Mouse (Mus musculus): ENCODE measurements around the gene Tmcc2. TPM values are rescaled to one million over a fixed set of nuclear protein-coding genes. Genes with fewer than 3 reads are reported as not detected.

Tmcc2 gene
- polyA plus RNA-seq (2012; rRNA removed) = 20.9 and 21.6 TPM in 2 replicates

DNA sequence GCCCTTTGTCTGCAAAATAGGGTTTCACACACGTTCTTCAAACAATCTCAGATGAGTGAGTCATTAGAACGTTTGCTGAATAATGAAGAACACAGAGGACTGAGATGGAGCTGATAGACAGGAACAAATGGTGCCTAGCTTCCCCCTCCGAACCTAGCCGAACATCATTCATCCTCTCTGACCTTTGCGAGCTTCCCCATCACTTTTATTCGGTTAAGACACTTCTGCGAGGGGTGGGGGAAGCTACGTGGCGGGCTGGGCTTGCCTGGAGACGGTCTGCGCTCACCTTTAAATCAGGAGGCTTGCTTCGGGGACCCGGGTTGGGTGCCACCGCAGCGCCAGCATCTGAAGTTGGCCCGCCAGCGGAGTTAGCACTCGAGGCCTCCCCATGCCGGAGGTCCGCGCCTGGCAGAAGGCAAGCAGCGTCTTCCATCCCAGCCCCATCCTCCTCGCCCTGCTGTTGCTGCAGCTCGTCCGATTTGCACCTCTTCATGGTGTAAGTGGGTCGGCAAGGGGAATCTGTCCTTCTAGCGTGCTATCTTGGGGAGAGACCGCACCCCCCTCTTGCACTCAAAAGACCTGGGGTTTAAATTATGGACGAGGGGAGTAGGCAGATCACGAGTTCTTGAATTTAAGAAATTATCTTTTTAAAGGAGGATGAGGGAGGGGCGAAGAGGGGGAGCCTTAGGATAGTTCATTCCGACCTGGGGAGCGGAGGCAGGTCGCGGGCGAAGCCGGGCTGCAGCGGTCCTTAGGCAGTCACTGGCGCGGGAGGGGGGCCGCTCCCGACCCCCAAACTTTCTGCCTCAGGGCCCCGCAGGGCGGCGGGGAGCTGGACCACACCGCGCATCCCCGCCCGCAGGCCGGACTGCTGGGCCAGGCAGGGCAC lies at the start of gene Tmcc2:
Gene Tmcc2 (minus strand): TSS at position 591 of the 889 bp plus-strand sequence.

DNA sequence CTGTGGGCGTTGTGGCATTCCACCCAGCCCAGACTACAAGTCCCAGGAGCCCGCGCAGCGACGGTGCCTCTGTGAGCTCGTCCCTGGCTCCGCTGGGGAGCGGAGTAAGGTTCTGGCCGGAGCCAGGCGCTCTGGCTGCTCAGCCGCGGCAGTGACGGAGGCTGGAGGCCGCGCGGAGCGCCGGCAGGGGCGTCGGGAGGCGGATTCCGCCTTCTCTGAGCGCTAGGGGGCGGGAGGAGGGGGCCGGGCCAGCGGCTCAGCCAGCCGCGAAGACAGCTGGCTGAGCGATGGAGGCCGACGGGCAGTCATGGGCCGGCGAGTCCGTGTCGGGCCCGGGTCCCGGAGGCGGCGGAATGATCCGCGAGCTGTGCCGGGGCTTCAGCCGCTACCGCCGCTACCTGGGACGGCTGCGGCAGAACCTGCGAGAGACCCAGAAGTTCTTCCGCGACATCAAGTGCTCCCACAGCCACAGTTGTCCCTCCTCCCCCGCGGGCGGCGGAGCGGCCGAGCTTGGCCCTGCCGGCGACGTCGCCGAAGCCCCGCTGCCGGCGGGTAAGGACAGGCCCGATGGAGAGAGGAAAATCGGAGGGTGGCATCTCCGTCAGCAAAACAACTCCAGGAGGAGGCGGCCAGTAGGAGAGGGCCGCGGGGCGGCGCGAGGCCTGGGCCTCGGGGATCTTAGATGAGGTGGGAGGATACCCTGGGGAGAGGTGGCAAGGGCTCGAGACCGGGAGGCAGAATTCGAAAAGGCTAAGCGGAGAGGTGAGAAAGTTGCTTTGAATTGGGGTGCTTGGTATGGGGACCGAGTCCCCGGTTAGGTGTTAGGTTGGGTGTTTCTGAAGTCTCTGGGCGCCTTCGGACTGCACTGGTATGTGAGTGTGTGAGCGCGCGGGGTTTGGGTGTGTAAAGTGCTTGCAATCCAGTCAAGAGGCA lies 26.5 kb upstream of the Tmcc2 start, which contains the start of gene Dstyk:
Gene Dstyk (plus strand): TSS at position 237 of the 933 bp plus-strand sequence.

DNA sequence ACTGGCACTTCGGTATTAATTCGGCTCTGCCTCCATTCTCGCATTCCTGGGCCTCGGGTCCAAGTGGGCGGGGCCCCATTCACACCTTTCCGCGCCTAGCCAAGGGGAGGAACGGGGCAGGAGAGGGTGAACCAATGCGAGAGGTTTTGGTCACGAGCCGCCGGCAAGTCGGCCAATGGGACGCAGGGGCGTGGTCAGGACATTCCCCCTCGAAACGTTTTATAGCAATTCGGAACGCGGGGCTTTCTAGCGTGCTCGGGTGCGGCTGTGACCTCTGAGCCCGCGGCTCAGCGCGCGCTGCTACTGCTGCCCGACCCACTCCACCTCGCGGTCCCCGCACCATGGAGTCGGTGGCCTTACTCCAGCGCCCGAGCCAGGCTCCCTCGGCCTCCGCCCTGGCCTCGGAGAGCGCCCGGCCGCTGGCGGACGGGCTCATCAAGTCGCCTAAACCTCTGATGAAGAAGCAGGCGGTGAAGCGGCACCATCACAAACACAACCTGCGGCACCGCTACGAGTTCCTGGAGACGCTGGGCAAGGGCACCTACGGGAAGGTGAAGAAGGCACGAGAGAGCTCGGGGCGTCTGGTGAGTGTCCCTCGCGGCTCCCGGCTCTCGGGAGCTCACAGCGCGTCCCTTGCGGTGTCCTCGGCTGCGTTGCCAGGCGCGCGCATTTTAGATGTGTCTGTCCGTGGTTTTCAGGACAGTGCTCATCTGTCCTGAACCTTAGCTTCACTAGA lies 75.0 kb downstream of the Tmcc2 start, which contains the start of gene Nuak2:
Gene Nuak2 (plus strand): TSS at position 238 of the 736 bp plus-strand sequence.

Other genes starting within 250 kb of the Tmcc2 start
- 0.19 and 0.25 TPM in 2 replicates for gene Lemd1, start 199.8 kb downstream of the Tmcc2 start, polyA plus RNA-seq (2012; rRNA removed)
- 0.23 and 0.35 TPM in 2 replicates for gene AC124108.1, start 199.8 kb downstream of the Tmcc2 start, polyA plus RNA-seq (2012; rRNA removed)
- gene Gm10188, start 161.5 kb downstream of the Tmcc2 start, polyA plus RNA-seq (2012; rRNA removed) = not detected in 2 replicates
- gene Klhdc8a, start 92.7 kb downstream of the Tmcc2 start, polyA plus RNA-seq (2012; rRNA removed) = 1.6 and 1.7 TPM in 2 replicates
- 5.9 and 6.9 TPM in 2 replicates for gene Nuak2, start 75.2 kb downstream of the Tmcc2 start, polyA plus RNA-seq (2012; rRNA removed)
- 15.3 and 19.1 TPM in 2 replicates for gene Dstyk, start 26.3 kb upstream of the Tmcc2 start, polyA plus RNA-seq (2012; rRNA removed)
- 9.5 and 11.5 TPM in 2 replicates for gene Rbbp5, start 86.1 kb upstream of the Tmcc2 start, polyA plus RNA-seq (2012; rRNA removed)
- 1.2 and 1.8 TPM in 2 replicates for gene Tmem81, start 114.9 kb upstream of the Tmcc2 start, polyA plus RNA-seq (2012; rRNA removed)
- gene Cntn2, start 152.0 kb upstream of the Tmcc2 start, polyA plus RNA-seq (2012; rRNA removed) = 1.3 and 2.0 TPM in 2 replicates